Mouse (Mus musculus) megakaryocyte, embryonic 14.5 days (primary cell): ENCODE results near the gene Ablim1.

Experiments used
- FLI1 ChIP-seq: IDR thresholded peaks from 2 replicates; pipeline ENCODE4 v1.6.1; 2012; ENCODE audit warnings: low read length, inconsistent platforms, mixed read lengths
- GATA1 ChIP-seq: IDR thresholded peaks from 3 replicates; pipeline ENCODE4 v1.6.1; 2012; ENCODE audit warnings: mixed read lengths, low read length, inconsistent platforms, borderline replicate concordance

- TF ChIP-seq GATA1 (no peak), FLI1 (no peak)
Measured at GRCm38 (mm10) chr19:57320656-57321382, 6.1 kb upstream of the Ablim1 start.
